ENCODE assay signal across 1 mouse cellular context in the genomic region with DNA sequence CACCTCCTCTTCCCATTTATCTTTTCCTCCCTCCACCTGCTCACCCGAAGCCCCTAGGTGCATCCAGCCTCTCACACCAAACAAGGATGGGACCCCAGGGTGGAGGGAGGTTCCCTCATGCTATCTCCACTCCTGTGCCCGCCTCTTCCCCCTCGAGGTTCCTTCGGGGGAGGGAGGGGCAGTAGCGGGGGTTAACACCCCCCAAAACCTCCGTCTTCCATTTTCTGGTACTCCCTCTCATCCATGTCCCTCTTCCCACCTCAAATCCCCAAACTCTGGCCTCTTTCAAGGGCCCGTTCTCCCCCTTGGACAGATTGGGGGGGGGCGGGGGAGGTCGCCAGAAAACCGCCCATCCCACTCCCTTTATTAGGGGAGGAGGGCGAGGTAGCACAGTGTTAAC.
TF ChIP-seq lines count a peak whose summit lies in the region.

No protein-coding gene starts in this region.

TF ChIP-seq in ES-E14, 5 proteins besides CTCF, POLR2A, EP300 and RAD21:
- TF ChIP-seq ZNF384 (IDR thresholded peaks at IDR 0.05; ENCODE audit: low read depth, low read length), result no peak
- TF ChIP-seq ZC3H11A (IDR thresholded peaks at IDR 0.05; ENCODE audit: borderline replicate concordance, low read depth, low read length), result no peak
- TF ChIP-seq HCFC1 (IDR thresholded peaks at IDR 0.05; ENCODE audit: borderline replicate concordance, insufficient read depth, low read length), result no peak
- TF ChIP-seq CHD2 (IDR thresholded peaks at IDR 0.05; ENCODE audit: low read depth, low read length), result no peak
- TF ChIP-seq MAFK (IDR thresholded peaks at IDR 0.05; ENCODE audit: insufficient read depth, low read depth, low read length), result no peak
TF ChIP-seq in ES-E14: peak in this region for 0.
